Mouse (Mus musculus): ENCODE data around the gene Optn.
"Not testable (repeated sequence)": the region's sequence is repeated elsewhere in the genome, so short reads cannot be mapped to it uniquely, and the experiment has no call there.

Gene Optn

GRCm38 (mm10) chr2:5063299-5064205 is at the start of gene Optn:
TSS of gene Optn (minus strand) at chr2:5064051.
- DNase-seq: peak; percentile 84 to 88

DNA sequence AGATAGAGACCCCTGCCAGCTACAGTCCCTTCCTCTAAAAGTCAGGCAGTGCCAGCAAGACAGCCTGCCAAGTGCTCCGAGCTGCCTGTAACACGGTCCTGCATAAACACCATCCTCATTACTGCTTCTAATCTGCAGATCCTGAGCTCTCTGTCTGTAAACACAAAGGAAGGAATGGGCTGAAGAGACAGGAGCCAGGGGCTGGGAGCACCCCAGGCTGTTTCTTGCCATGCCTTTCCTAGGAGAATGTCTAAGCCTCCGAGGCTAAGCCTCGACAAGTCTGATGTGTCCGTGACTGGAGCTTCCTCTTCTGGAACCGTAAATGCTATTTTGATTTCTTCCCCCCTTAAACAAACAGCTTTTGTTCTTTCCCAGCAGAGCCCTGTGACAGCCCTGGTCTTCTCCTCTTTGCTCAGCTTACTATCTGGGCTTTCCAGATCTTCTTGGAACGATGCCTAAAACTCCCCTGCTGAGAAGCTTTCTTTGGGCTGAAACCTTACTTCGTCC is 49.0 kb upstream of the Optn start:
- DNase-seq: no peak

GRCm38 (mm10) chr2:5102891-5103290 is 39.0 kb upstream of the Optn start:
- no peak for DNase-seq

GRCm38 (mm10) chr2:5101743-5102245 is 37.9 kb upstream of the Optn start:
- DNase-seq: no peak

- no peak for DNase-seq
Observed at GRCm38 (mm10) chr2:5099176-5099575, 35.3 kb upstream of the Optn start.

DNA sequence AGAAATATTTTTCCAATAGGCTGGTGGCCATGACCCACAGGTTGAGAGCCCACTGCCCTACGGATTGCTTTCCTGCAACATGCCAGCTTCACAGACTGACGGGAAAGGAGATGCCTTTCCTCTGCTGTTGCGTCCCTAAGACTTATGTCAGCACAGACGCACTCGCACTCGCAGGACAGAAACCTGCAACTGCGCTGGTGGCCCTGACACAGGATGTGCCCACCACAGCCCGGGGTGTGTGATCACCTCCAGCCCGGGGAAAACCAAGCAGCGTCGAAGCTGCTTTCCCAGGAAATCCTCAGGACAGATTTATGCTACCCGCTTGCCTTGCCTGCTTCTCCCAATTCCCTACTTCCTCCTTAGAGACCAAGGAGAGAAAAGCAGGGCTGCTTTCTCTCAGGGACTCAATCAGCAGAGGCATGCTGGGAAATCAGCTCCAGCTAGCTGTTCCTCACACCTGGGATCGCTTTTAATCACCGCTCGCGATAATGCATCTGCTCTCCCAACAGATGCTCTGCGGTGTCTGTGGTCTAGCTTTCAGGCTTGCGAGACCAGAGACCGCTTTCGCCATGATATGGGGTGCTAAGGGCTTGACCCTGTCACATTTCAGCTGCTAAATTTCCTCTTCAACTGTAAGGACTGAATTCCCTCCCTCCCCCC is 34.1 kb upstream of the Optn start:
- DNase-seq: no peak

DNA sequence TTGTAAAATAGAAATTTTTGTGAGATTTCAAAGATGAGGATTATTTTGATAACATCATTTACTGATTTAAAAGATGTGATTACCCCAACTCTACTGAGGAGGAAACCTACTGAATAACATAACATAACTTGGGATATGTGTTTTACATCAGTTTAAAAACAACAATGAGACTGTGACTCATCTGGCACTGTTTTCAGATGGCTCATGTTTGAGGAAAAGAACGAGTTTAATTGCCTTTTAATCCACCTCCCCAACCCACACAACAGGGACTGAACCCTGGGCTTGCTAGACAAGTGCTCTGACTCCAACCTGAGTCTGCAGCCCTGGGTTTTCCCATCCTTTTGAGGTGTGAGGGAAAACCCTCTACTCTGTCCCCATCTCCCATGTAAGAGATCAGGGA is 31.5 kb upstream of the Optn start:
- DNase-seq: no peak

DNA sequence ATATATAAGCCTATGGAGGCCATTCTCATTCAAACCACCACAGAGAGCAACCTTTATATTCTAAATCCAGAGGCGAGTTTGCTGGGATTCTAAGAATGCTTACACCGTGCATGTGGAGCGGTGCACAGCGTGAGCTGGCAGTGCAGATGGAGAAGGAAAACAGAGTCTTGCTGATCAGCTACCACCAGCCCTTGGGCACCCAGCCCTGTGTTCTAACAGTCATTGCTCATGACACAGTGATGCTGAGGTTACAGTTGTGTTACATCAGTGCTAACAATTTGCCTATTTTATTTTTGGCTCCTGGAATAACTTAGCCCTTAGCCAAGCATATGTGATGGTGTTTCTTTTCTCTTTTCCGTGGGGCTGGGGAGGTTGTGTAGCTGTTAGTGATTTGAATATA is 31.0 kb upstream of the Optn start:
- no peak for DNase-seq

GRCm38 (mm10) chr2:5090385-5090784 is 26.5 kb upstream of the Optn start:
- DNase-seq: not testable (repeated sequence)

DNA sequence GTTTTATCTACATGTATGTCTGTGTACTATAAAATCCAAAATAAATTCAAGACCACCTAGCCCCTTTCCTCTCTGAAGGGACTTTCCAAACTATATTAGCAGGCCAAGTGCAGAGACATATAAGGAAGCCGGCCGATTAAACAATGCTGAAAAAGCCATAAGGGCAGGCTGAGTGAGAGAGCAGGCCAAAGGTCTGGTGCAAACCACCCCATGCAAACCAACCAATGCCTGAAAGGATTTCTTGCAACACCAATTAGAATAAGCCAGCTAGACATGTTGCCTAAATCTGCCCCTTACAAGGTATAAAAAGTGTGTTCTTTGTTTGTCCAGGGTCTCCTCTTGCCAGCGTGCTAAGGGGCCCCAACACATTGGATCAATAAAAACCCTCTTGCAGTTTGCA is 23.8 kb upstream of the Optn start:
- no peak for DNase-seq

DNA sequence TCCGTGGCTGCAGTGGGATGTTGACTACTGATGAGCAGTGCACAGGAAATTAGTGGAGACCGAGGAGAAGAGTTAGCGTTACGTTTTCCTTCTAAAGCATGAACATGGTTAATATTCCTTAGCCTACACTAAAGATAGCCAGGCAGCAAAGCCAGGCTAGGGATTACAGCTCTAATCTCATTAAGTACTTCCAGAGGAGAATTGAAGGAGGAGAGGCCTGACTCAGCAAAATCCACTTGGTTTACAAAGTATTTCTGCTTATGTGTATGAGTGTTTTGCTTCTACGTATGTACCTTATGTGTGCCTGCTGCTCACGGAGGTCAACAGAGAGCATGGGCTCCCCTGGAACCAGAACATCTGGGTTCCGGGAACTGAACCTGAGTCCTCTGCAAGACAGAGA is 19.9 kb upstream of the Optn start:
- DNase-seq: no peak

GRCm38 (mm10) chr2:5080053-5080787 is 16.4 kb upstream of the Optn start:
- peak in 1 of 2 experiments; percentile 11 for DNase-seq

- no peak for DNase-seq
Observed at GRCm38 (mm10) chr2:5077937-5078336, 14.1 kb upstream of the Optn start.

- DNase-seq: no peak
Observed at GRCm38 (mm10) chr2:5077490-5077889, 13.6 kb upstream of the Optn start.

DNA sequence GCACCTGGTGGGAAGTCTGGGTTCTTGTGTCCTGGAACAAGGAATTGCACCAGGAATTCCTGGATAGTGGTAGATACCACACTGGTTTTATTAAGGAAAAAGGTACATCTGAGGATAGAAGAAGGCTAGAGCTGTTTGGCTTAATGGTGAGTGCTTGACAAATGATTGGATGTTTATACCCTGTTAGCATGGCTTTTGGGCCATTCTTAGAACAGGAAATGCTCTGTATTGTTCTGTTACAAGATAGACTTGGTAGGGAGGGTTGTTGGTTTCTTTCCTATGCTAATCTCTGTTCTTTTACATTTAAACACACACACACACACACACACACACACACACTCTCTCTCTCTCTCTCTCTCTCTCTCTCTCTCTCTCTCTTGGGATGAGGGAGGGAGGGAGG is 12.0 kb upstream of the Optn start:
- no peak for DNase-seq

DNA sequence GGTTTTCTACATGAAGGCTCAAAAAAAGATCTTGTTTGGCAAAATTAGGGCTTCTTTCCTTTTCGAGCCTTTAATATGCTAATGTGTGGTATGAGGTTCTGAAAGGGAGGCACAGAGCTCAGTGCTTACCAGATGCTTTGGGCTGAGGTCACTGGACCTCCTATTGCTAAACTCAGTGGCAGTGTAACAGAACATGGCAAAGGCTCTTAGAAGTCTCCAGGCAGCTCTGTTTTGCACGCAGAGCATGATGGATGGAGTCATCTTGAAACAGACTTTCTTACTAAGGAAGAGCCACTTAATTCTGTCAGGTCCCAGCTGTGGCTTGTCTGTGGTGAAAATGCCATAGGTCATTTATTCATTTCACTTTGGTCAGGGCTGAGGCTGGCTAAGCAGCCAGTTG is 11.6 kb upstream of the Optn start:
- no peak for DNase-seq

DNA sequence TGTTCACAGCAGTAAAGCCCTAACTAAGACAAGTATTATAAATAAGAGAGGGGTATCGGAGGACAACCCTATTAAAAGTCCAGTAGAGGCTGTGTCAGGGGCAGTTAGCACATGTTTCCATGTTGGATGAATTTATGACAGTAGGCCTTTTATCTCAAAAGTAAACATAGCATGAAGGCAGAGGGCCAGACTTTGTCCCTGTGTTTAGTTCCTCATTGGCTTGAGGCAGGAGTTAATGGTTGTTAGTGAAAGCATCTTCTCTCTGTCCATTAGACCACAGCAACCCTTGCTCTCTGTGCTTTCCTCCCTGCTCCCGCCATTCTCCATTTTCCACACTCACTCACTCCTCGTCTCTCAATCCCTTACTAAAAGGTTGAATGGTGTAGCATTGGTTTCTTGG is 9.9 kb upstream of the Optn start:
- DNase-seq: no peak

- no peak for DNase-seq
Observed at GRCm38 (mm10) chr2:5067951-5068350, 4.1 kb upstream of the Optn start.

DNA sequence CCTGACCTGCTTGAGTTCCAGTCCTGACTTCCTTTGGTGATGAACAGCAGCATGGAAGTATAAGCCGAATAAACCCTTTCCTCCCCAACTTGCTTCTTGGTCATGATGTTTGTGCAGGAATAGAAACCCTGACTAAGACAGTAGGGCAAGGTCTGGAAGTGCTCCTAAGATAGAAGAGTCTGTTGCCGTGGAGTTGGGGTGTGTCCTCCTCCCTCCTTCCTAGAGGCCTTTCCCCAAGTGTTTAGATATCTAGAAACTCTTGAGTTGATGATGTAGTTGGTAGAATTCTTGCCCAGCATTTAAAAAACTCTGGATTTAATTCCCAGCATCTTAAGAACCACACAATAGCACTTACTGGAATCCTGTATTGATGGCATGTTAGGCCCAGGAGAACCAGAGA is 3.4 kb upstream of the Optn start:
- not testable (repeated sequence) for DNase-seq

- no peak for DNase-seq
Observed at GRCm38 (mm10) chr2:5064247-5064646, 396 bp upstream of the Optn start.

GRCm38 (mm10) chr2:5062496-5063298 is 1.2 kb downstream of the Optn start:
- no peak for DNase-seq

DNA sequence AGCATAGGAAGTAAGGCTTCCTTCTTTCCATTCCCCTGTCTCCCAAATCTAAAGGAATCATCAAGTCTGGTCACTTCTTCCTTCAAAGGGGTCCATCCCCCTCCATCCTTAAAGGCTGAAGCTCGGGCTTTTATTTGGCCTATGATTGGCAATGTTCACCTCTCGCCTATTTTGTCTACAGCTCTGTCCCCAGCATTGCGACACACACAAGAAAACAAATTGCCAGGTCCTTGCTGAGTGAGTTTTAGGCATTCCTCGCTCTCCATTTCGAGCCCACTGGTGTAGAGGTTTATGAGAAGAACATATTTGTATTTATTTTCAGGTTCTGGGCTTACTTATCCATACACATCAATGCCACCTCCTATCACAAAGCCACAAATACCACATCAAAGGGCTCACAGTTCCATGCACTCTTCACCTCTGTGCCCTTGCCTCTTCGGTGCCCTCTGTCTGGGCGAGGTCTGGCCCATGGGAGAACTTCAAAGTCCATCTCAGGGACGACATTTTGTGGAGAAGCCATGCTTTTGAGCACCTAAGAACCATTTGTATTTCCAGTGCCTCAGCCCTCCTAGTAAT is 2.6 kb downstream of the Optn start:
- peak in 1 of 2 experiments; percentile 12 for DNase-seq

Data from lung, adult 18-20 months (tissue).